Mouse (Mus musculus) hindbrain, embryonic 15.5 days (tissue): ENCODE results near the gene Krtap6-2. TPM values are rescaled to one million over a fixed set of nuclear protein-coding genes. Genes with fewer than 3 reads are reported as not detected.

Source experiments
- ATAC-seq: fragments of 200-750 bp; cut with Nextera tagmentation; 2 replicates; pipeline ENCODE4 v1.8.0; 2017; ENCODE audit warnings: low read depth, moderate number of reproducible peaks, moderate TSS enrichment; ENCODE audit not compliant: low FRiP score
- H3K27ac ChIP-seq: fragments of 300-500 bp; sonication (generic); replicated peaks from 2 replicates; pipeline ENCODE4 v1.5.1; 2015; ENCODE audit warnings: mild to moderate bottlenecking, inconsistent platforms
- H3K27me3 ChIP-seq: fragments of 300-500 bp; sonication (generic); 2 replicates; pipeline ENCODE4 v1.6.1; 2015; ENCODE audit warnings: control low read depth, inconsistent platforms
- H3K36me3 ChIP-seq: fragments of 300-500 bp; sonication (generic); 2 replicates; pipeline ENCODE4 v1.6.1; 2015; ENCODE audit warnings: control low read depth, inconsistent platforms
- H3K4me1 ChIP-seq: fragments of 300-500 bp; sonication (generic); replicated peaks from 2 replicates; pipeline ENCODE4 v1.6.1; 2015; ENCODE audit warnings: control low read depth, inconsistent platforms
- H3K4me2 ChIP-seq: fragments of 300-500 bp; sonication (generic); 2 replicates; pipeline ENCODE4 v1.6.1; 2015; ENCODE audit warnings: moderate library complexity, mild to moderate bottlenecking, inconsistent platforms
- H3K4me3 ChIP-seq: fragments of 300-500 bp; sonication (generic); 2 replicates; pipeline ENCODE4 v1.5.1; 2015; ENCODE audit warnings: mild to moderate bottlenecking, inconsistent platforms
- H3K9ac ChIP-seq: fragments of 300-500 bp; sonication (generic); 2 replicates; pipeline ENCODE4 v1.6.1; 2015; ENCODE audit warnings: inconsistent platforms
- H3K9me3 ChIP-seq: fragments of 300-500 bp; sonication (generic); 2 replicates; pipeline ENCODE4 v1.6.1; 2016; ENCODE audit warnings: control low read depth, inconsistent platforms
- WGBS: fragments of 180-500 bp; shearing (Covaris S2); methylation state at CpG from one replicate; pipeline ENCODE4 v1.1.7; 2015; 5-methylcytosine and 5-hydroxymethylcytosine counted together
- polyA plus RNA-seq: library from polyadenylated mRNA; unstranded; fragments of >200 nt; fragmentation: Nextera tagmentation; extraction: Ambion mirVana; gene quantifications from 2 replicates; pipeline ENCODE4 v1.2.1, GENCODE M21; 2015

The Krtap6-2 gene
- not detected in 2 replicates for polyA plus RNA-seq

GRCm38 (mm10) chr16:89420011-89420410 is at the start of gene Krtap6-2:
TSS of gene Krtap6-2 (minus strand) at chr16:89420111.
- H3K4me3 ChIP-seq: no peak within 1 kb of the TSS
- no peaks in the 10 kb centered on the region for H3K9me3 ChIP-seq
- no peak within 1 kb of the TSS for H3K9ac ChIP-seq
- no peaks in the 10 kb centered on the region for H3K36me3 ChIP-seq
- no peaks in the 10 kb centered on the region for H3K4me1 ChIP-seq
- no peak within 1 kb of the TSS for H3K4me2 ChIP-seq
- H3K27me3 ChIP-seq: no peaks in the 10 kb centered on the region
- no peak for ATAC-seq
- no peak within 1 kb of the TSS for H3K27ac ChIP-seq
- 89% methylated on average over 3 of the region's 3 CpGs for WGBS

- Histone ChIP-seq H3K27ac (no peak overlapping the region), H3K27me3 (no peaks in the 10 kb centered on the region), H3K36me3 (no peaks in the 10 kb centered on the region), H3K4me3 (no peak overlapping the region), H3K4me2 (no peak overlapping the region), H3K9me3 (no peaks in the 10 kb centered on the region), H3K9ac (no peak overlapping the region), H3K4me1 (no peaks in the 10 kb centered on the region)
- WGBS: 59% methylated on average over 5 of the region's 5 CpGs
- no peak for ATAC-seq
These were observed 41.3 kb upstream of the Krtap6-2 start for GRCm38 (mm10) chr16:89461189-89461588.

- Histone ChIP-seq H3K9me3 (no peaks in the 10 kb centered on the region), H3K4me3 (no peak overlapping the region), H3K36me3 (no peaks in the 10 kb centered on the region), H3K4me1 (no peaks in the 10 kb centered on the region), H3K27me3 (no peaks in the 10 kb centered on the region), H3K27ac (no peak overlapping the region), H3K4me2 (no peak overlapping the region), H3K9ac (no peak overlapping the region)
- ATAC-seq: no peak
- WGBS: 82% methylated on average over 2 of the region's 2 CpGs
These were observed 9.7 kb upstream of the Krtap6-2 start for GRCm38 (mm10) chr16:89429586-89429985.

GRCm38 (mm10) chr16:89425310-89425709 is 5.4 kb upstream of the Krtap6-2 start:
- Histone ChIP-seq H3K9me3 (no peaks in the 10 kb centered on the region), H3K4me3 (no peak overlapping the region), H3K27me3 (no peaks in the 10 kb centered on the region), H3K27ac (no peak overlapping the region), H3K9ac (no peak overlapping the region), H3K36me3 (no peaks in the 10 kb centered on the region), H3K4me2 (no peak overlapping the region), H3K4me1 (no peaks in the 10 kb centered on the region)
- ATAC-seq: no peak
- WGBS: 92% methylated on average over 5 of the region's 5 CpGs

GRCm38 (mm10) chr16:89416311-89416710 is 3.6 kb downstream of the Krtap6-2 start:
- H3K4me3 ChIP-seq: no peak overlapping the region
- H3K27me3 ChIP-seq: no peaks in the 10 kb centered on the region
- no peaks in the 10 kb centered on the region for H3K36me3 ChIP-seq
- no peaks in the 10 kb centered on the region for H3K4me1 ChIP-seq
- no peak for ATAC-seq
- no peaks in the 10 kb centered on the region for H3K9me3 ChIP-seq
- no peak overlapping the region for H3K27ac ChIP-seq
- H3K4me2 ChIP-seq: no peak overlapping the region
- WGBS: 84% methylated on average over 3 of the region's 3 CpGs
- no peak overlapping the region for H3K9ac ChIP-seq

- no peak overlapping the region for H3K4me2 ChIP-seq
- no peaks in the 10 kb centered on the region for H3K4me1 ChIP-seq
- H3K4me3 ChIP-seq: no peak overlapping the region
- no peaks in the 10 kb centered on the region for H3K27me3 ChIP-seq
- ATAC-seq: no peak
- H3K9ac ChIP-seq: no peak overlapping the region
- H3K36me3 ChIP-seq: no peaks in the 10 kb centered on the region
- 73% methylated on average over 5 of the region's 5 CpGs for WGBS
- H3K9me3 ChIP-seq: no peaks in the 10 kb centered on the region
- H3K27ac ChIP-seq: no peak overlapping the region
These were observed 9.4 kb downstream of the Krtap6-2 start for GRCm38 (mm10) chr16:89410345-89411068.

GRCm38 (mm10) chr16:89403768-89404167 is 16.1 kb downstream of the Krtap6-2 start, which contains the start of gene Krtap21-1:
TSS of gene Krtap21-1 (minus strand) at chr16:89403868.
- H3K27ac ChIP-seq: no peak within 1 kb of the TSS
- no peaks in the 10 kb centered on the region for H3K27me3 ChIP-seq
- H3K36me3 ChIP-seq: no peaks in the 10 kb centered on the region
- 85% methylated on average over 2 of the region's 2 CpGs for whole genome bisulfite sequencing
- ATAC-seq: no peak
- H3K9ac ChIP-seq: no peak within 1 kb of the TSS
- no peaks in the 10 kb centered on the region for H3K9me3 ChIP-seq
- no peak within 1 kb of the TSS for H3K4me2 ChIP-seq
- H3K4me3 ChIP-seq: no peak within 1 kb of the TSS
- H3K4me1 ChIP-seq: no peaks in the 10 kb centered on the region

- no peak for ATAC-seq
- 72% methylated on average over 2 of the region's 2 CpGs for WGBS
- Histone ChIP-seq H3K9ac (no peak overlapping the region), H3K9me3 (no peaks in the 10 kb centered on the region), H3K36me3 (no peaks in the 10 kb centered on the region), H3K4me2 (no peak overlapping the region), H3K4me1 (no peaks in the 10 kb centered on the region), H3K27ac (no peak overlapping the region), H3K27me3 (no peaks in the 10 kb centered on the region), H3K4me3 (no peak overlapping the region)
These were observed 47.0 kb downstream of the Krtap6-2 start for GRCm38 (mm10) chr16:89372734-89373461.

Other genes starting within 250 kb of the Krtap6-2 start
- not detected in 2 replicates for gene 1110057P08Rik, start 245.4 kb downstream of the Krtap6-2 start, polyA plus RNA-seq
- not detected in 2 replicates for gene Krtap20-2, start 214.2 kb downstream of the Krtap6-2 start, polyA plus RNA-seq
- gene Krtap21-1, start 16.2 kb downstream of the Krtap6-2 start, polyA plus RNA-seq: not detected in 2 replicates
- gene Krtap8-1, start 67.8 kb upstream of the Krtap6-2 start, polyA plus RNA-seq: not detected in 2 replicates
- gene Krtap7-1, start 88.2 kb upstream of the Krtap6-2 start, polyA plus RNA-seq: not detected in 2 replicates
- not detected in 2 replicates for gene Krtap11-1, start 151.1 kb upstream of the Krtap6-2 start, polyA plus RNA-seq